Mouse (Mus musculus): ENCODE measurements at regions not wholly inside any gene's neighbourhood (a gene's known extent, or its start where the extent isn't known, plus 50 kb on each side); places are given as distances from the start of the nearest gene placed in this dataset.

DNA sequence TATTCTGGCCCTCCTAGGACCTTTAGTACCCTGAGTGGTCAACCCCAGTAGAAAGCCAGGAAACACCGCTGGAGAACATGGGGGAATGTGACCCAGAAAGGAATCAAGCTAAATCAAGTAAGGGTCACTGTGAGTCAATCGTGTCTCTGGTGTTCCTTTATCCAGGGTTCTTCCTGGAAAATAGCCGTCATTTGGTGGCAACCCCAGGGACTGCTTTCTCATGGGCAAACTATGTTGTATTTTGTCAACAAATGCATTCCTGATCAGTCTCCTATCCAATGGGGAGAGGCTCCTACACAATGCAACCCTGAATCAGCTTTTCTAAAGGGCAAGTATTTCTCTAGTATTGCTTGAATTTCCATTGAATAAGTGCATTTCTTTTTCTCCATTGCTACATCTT lies 163.2 kb upstream of the Ado start:
- TF ChIP-seq POLR2A (IDR thresholded peaks at IDR 0.05; ENCODE audit: low read depth, low read length) = no peak
- no peak for TF ChIP-seq CTCF (IDR thresholded peaks at IDR 0.05; ENCODE audit: extremely low read depth, insufficient read length, insufficient replicate concordance, low read depth, low read length)

All from small intestine, adult 2 months (tissue).